Mouse (Mus musculus): ENCODE measurements around the gene Rbfox1. TPM values are rescaled to one million over a fixed set of nuclear protein-coding genes. Genes with fewer than 3 reads are reported as not detected.

The Rbfox1 gene
- polyA plus RNA-seq, 3 experiments from 2014 or later, result not detected

GRCm38 (mm10) chr16:6485631-6486030 is 600.5 kb downstream of the Rbfox1 start:
- ATAC-seq, result no peak

GRCm38 (mm10) chr16:6502219-6502618 is 617.1 kb downstream of the Rbfox1 start:
- no peak for ATAC-seq

DNA sequence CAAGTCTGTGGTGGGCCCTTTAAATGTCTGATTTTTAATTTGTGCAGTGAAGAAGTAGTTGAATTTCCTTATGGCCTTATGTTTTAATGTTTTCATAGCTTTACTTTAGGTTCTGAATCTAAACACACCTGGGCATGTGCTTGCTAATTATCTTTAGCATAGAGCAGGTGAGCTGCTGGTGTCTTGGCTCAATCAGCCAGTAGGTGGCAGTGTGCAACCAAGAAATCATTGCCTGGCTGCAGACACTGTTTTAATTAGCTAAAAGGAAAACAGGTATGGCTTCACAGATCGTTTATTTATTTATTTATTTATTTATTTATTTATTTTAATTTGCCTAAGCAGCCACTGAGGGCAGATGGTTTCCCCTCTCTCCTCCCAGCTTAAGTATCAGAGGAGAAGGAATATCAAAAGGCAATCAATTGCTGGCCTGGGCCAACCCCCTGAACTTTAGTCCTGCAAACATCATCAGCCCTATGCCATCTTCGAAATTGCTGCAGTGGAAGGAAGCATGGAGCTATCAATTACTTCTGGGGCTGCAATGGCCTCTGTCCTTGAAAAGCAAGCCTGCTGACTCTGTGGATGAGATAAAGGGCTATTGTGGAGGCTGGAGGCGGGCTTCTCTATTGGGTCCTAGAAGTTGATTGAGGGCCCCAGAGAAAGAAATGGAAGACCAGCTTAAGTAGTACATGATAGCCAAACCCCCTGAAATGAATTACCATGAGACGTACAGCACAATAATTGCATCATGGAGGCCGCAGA is 618.6 kb downstream of the Rbfox1 start:
- ATAC-seq, result no peak

DNA sequence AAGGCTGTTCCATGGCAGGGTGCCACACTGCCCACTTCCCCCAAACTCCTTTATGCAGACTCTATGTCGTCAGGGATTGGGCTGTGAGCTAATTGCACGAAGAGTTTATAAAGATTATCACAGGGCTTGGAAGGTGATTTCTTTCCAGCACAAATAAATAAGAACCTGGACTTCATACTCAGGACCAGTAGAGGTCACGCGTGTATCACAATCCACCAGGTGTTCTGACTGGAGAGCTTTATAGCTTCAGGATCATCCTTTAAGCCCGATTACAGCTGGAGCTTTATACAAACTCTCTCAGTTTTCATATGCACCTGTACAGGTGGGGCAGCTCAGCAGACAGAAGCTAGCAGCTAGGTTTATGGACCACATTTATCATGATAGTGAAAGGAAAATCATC is 623.8 kb downstream of the Rbfox1 start:
- no peak for ATAC-seq

- no peak for ATAC-seq
Measured at GRCm38 (mm10) chr16:6519474-6519873, 634.3 kb downstream of the Rbfox1 start.

DNA sequence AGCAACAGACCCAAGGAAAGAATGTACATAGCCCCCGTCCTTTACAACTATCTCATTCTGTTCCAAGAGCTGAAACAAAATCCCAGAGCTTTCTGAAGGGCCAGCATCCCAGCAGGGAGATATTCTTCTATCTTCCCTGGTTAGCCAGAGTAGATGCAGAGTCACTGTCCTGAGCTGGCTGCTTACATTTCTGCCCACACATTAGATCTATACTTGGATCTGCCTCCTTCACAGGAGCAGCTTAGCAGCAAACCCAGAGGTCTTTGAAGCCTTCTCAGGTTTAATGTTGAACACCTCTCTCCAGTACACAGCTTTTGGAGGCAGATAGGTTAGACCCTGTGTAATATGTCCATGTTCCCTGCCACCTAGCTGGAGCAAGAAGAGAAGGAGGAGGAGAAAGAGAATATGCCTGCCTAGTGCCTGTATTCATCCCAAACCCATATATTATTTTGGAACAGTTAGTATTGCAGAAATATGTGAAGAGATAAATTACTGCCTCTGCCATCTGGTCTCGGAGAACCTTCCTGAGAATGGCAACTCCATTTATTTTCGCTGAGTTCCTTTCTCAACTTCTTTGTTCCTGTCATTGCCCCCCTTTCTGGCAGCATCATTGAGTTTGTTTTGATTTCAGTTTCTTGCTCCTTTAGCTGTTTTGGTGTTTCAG is 640.5 kb downstream of the Rbfox1 start:
- ATAC-seq, result no peak

- no peak for ATAC-seq
Measured at GRCm38 (mm10) chr16:6531459-6531858, 646.3 kb downstream of the Rbfox1 start.

DNA sequence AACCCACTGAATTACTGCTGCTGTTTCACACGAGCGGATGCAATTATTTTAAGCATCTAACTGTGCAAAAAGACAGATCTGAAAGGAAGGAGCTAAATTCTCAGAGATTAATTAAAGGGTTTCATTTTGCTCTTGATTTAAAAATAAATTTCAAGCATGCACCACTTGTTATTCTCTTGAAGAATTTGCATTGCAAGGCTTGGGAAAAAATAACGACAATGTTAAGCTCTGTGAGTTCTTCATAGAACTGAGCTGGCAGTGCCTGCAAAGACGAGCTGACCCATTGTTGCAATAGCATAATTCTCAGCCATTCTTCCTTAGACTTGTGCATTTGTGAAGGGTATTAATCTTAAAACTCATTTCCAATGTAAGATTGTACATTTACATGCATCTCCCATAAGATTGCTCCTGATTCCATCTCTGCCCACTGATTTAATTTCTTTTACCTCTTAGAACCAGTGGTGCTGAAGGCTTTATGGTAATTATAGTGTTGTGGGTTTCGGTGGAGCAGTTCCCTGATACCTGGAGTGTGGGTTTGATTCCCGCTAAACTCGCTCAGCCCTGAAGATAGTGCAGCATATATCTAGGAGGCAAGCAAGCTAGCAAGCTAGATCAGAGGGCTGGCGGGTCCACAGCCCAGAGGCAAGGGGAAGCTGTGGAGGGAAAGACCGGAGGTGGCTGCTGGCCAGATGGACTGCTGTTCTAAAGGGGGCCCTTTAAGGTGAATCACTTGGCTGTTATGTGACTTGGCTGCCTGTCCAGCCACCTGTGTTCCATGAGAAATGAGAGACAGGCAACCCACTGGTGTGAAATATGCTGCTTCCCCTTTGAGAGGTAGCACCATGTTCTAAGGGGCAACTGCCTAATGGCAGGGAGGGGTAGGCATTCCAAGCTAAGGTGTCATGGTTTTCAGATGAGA is 647.2 kb downstream of the Rbfox1 start:
- no peak for ATAC-seq

DNA sequence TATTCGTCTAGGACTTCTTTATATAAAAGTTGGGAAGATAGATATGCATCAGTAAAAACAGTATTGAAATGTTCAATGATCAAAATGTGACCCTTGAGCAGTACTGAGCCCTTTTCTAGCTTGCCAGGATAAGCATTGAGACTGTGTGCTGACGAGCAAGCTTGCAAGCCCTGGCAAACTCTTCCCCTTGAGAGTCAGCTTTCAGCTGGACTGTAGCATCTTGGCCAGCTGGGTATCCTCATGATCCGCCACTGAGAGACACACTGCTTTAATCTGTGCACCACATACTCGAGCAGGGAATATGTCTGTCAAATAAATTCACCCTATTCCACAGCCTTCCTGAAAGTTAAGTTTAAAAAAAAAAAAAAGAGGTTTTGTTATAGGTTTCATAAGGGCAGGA is 670.6 kb downstream of the Rbfox1 start:
- ATAC-seq, result no peak

GRCm38 (mm10) chr16:6557726-6558125 is 672.6 kb downstream of the Rbfox1 start:
- ATAC-seq, result no peak

DNA sequence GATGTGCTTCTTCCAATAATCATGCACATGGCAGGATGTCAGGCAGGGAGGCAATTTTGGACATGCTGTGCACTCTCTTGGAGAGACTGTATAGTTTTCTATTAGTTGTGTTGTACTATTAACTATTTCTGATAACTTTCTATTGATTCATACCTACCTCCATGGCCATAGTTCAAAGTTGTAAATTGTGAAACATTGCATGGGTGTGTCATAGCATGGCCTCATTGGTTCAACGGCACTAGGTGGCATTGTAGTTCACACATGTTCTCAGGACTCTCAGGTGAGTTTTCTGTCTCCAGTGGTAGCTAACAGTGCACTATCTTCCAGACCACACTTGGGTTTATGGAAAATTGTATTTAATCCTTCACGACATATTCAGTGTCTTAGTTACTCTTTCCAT is 699.5 kb downstream of the Rbfox1 start:
- ATAC-seq, result no peak

DNA sequence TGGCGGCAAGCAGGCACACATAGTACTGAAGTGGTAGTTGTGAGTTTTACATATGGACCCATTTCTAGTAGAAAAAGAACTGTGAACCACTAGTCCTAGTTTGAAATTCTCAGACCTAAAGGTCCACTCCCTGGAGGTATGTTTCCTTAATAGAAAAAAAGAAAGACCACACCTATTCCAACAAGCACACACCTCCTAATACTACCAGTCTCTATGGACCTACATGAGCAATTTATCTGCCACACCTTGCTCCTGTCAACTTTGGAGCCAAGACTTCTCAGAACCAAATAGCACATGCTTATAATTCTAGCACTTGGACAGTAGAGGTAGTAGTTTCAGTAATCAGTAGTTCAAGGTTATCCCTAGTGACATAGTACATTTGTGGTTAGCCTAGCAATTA is 700.0 kb downstream of the Rbfox1 start:
- ATAC-seq, result no peak

DNA sequence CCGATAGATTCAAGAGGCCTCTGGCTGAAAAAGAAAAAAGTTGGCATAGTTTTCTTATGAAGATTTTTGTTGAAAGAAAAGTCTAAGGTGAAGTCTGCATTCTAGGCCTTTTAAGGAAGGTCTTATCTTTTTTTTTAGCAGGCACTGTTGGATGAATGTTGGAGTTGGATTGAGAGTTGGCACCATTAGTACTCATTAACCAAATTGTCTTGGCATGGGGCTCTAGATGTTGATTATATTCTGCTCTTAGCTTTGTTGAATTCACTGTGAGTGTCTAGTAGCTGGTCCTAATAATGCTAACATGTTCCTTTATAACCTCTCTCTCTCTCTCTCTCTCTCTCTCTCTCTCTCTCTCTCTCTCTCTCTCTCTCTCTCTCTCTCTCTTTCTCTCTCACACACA is 731.4 kb downstream of the Rbfox1 start:
- no peak for ATAC-seq

DNA sequence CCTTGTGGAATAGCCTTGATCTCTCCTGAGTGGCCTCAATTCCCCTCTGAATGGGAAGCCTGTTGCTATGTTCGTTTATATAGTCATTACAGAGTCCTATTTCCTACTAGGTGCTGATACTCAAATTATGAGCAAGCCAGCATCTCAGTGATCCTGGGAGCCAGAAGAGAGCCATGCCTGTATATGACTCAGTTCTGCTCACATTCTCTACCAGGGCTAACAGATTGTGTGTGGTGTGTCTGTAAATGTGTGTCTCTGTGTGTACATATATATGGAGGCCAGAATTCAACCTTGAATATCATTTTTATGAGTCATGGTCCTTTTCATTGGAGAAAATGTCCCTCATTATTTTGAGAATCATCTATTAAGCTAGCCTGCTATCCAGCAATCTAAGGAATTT is 755.2 kb downstream of the Rbfox1 start:
- no peak for ATAC-seq

DNA sequence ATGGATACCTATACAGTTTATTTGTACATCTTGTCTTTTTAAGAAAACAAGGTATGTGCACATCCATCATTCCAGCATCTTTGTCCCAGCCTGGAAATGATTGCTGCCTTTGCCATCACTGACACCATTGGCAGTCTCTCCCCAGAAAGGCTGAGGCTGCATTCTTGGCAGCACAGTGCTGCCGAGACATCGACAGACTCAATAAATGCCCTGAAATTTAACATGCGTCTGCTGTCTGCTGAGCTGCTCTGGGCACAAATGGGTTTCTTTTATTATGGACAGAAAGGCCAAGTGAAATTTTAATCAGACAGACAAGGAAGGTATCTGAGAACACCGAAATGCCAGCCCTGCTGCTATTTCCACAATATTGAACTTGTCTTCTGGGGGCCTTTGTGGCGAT is 761.8 kb downstream of the Rbfox1 start:
- ATAC-seq, result no peak

GRCm38 (mm10) chr16:6648753-6649152 is 763.6 kb downstream of the Rbfox1 start:
- no peak for ATAC-seq

GRCm38 (mm10) chr16:6658594-6658993 is 773.4 kb downstream of the Rbfox1 start:
- no peak for ATAC-seq

DNA sequence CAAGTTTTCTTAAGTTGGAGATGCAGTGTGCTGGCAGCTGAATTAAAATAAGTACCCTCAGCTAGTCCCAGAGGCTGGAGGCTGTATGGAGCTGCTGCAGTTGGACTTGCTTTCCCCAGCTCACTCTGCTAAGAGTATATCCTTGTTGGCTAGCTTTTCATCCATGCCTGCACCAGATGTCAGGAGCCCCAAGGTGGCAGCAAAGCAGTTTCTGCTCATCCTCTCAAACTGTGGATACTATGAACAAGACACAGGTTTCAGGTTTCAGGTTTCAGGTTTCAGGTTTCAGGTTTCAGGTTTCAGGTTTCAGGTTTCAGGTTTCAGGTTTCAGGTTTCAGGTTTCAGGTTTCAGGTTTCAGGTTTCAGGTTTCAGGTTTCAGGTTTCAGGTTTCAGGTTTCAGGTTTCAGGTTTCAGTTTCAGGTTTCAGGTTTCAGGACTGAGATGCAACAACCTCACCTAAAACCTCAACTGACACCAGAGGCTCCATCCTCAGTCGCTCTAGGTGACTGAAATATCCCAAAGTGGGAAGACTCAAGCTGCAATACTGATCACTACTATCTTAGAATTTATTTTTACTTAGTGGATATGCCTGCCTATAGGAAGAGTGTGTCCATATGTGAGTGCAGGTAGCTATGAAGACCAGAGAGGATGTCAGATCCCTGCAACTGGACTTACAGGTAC is 801.1 kb downstream of the Rbfox1 start:
- ATAC-seq, result no peak

- no peak for ATAC-seq
Measured at GRCm38 (mm10) chr16:6704847-6705246, 819.7 kb downstream of the Rbfox1 start.

- no peak for ATAC-seq
Measured at GRCm38 (mm10) chr16:6712341-6712740, 827.2 kb downstream of the Rbfox1 start.

DNA sequence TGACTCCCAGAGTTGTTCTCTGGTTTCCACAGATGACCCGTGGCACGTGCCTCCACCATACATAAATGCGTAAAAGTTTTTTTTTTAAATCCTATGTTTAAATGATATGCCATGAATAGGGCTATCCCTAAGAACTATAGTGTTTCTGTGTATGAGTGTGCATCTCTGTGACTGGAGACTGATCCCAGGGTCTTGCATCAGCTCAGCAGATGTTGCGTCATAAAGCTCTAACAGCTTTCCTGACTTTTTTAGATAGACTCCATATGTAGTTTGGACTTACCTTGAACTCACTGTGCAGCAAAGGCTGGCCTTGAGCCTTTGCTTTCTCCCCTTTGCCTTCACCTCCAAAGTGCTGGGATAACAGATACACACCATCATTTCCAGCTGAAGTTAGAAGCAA is 830.1 kb downstream of the Rbfox1 start:
- no peak for ATAC-seq

DNA sequence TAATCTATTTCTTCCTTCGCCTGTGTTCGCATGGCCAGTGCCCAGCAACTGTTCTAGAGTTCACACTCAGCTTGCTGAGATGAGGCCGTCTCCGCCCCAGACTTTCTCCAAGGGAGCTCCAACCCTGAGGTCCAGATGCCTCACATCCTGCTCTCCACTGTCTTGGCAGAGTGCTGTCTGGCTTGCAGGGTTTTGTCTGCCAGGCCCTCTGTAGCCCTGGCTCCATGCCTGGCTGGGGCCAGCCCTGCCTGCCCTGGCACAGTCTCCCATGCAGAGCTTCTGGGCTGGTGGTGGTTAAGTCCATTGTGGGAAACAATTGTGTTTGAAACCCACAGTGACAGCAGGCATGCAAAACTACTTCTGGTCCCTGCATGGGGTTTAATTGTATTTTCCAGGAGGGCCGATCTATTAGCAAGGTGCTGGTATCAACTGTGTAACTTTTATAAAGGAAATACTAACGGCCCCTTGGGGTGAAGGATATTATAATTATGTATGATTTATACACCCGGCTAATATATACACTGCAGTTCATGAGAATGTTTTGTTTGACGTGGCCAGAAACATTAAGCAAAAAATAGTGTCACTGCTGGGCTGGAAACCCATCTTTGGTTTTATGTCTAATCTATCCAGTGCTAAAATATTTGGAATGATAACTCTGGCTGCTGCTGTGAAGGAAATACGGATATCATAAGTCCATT is 831.2 kb downstream of the Rbfox1 start:
- no peak for ATAC-seq

Measured in inflammation-experienced regulatory T-cells, adult 6 months (primary cell).